Mouse (Mus musculus) B cell, adult 2 months (primary cell): ENCODE results near the gene Myo15b.

ENCODE experiments used
- DNase-seq, 2 experiments: peaks; one replicate each; pipeline ENCODE4 v3.0.0; 2022

Myo15b gene

GRCm38 (mm10) chr11:115876438-115876837 lies 18.2 kb downstream of the Myo15b start:
- DNase-seq, result no peak

GRCm38 (mm10) chr11:115877174-115877755 lies 19.1 kb downstream of the Myo15b start:
- no peak for DNase-seq

- DNase-seq, result no peak
Observed at GRCm38 (mm10) chr11:115878071-115878470, 19.9 kb downstream of the Myo15b start.

- DNase-seq, result peak; percentile 78 to 79
Observed at GRCm38 (mm10) chr11:115881002-115881401, 22.8 kb downstream of the Myo15b start.

- no peak for DNase-seq
Observed at GRCm38 (mm10) chr11:115883251-115883650, 25.0 kb downstream of the Myo15b start.

GRCm38 (mm10) chr11:115884361-115884760 lies 26.2 kb downstream of the Myo15b start:
- DNase-seq, result no peak

- DNase-seq, result no peak
Observed at GRCm38 (mm10) chr11:115885281-115885680, 27.1 kb downstream of the Myo15b start.

GRCm38 (mm10) chr11:115886446-115886845 lies 28.2 kb downstream of the Myo15b start:
- DNase-seq, result no peak

- no peak for DNase-seq
Observed at GRCm38 (mm10) chr11:115888020-115888419, 29.8 kb downstream of the Myo15b start.

- no peak for DNase-seq
Observed at GRCm38 (mm10) chr11:115889159-115889558, 31.0 kb downstream of the Myo15b start.

GRCm38 (mm10) chr11:115892213-115892612 lies 34.0 kb downstream of the Myo15b start:
- no peak for DNase-seq

- no peak for DNase-seq
Observed at GRCm38 (mm10) chr11:115893071-115893470, 34.9 kb downstream of the Myo15b start.

- no peak for DNase-seq
Observed at GRCm38 (mm10) chr11:115894755-115895520, 36.7 kb downstream of the Myo15b start.

GRCm38 (mm10) chr11:115898446-115898845 lies 40.2 kb downstream of the Myo15b start:
- DNase-seq, result peak; percentile 25 to 33

- peak; percentile 78 to 81 for DNase-seq
Observed at GRCm38 (mm10) chr11:115898886-115899285, 40.7 kb downstream of the Myo15b start.

GRCm38 (mm10) chr11:115899486-115900266 lies 41.5 kb downstream of the Myo15b start, which contains the start of gene Smim5:
Gene Smim5 (plus strand): TSS chr11:115899966.
- DNase-seq, result no peak

GRCm38 (mm10) chr11:115900561-115901337 lies 42.5 kb downstream of the Myo15b start:
- DNase-seq, result no peak

GRCm38 (mm10) chr11:115901338-115902161 lies 43.3 kb downstream of the Myo15b start:
- DNase-seq, result no peak

- DNase-seq, result no peak
Observed at GRCm38 (mm10) chr11:115902177-115902576, 44.0 kb downstream of the Myo15b start.

- DNase-seq, result peak in 1 of 2 experiments; percentile 34
Observed at GRCm38 (mm10) chr11:115902831-115903230, 44.6 kb downstream of the Myo15b start.

- no peak for DNase-seq
Observed at GRCm38 (mm10) chr11:115903384-115904230, 45.4 kb downstream of the Myo15b start.
